ENCODE assay signal across 8 mouse cellular contexts in the genomic region with DNA sequence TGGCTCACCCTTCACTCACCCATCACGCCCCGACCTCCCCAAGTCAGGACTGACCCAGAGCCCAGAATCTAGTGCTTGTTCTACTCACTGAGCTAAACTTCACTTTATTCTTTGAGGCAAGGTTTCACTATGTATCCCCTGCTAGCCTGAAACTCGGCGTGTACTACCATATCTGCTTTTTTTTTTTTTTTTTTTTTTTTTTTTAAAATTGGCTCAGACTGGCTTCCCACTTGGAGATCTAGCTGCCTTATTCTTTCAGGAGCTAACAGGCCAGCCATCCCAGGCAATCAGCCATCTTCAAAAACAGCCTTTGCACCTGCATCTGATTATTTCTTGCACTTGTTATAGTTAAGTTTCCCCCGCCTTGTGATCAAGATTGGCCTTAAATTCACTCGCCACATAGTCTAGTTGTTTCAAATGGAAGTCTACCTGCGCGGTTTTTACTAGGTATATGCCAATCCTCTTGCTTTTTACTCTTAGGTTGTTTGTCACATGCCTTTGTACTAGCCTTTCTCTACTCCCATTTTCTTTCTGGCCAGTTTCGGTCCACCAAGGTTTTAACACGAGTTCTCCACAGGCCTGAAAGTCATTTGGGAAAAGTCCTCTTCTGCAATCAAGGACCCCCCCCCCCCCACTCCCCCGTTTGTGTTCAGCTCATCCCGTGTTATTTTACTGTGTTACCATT. TPM values are rescaled to one million over a fixed set of nuclear protein-coding genes. Genes with fewer than 3 reads are reported as not detected.
A peak's percentile ranks its signal among the peaks of the same experiment; 100 is the strongest.
DNase-seq lines count a peak whose midpoint lies in the region; ATAC-seq and TF ChIP-seq lines count a peak whose summit lies in the region.

No protein-coding gene starts in this region.

- H3K9ac ChIP-seq in liver, adult 2 months (ENCODE audit: low read depth, low read length) = no peak overlapping the region
- peak overlapping the region; percentile 77 for H3K9ac ChIP-seq in hindbrain, embryonic 12.5 days
- peak overlapping the region; percentile 77 for H3K9ac ChIP-seq in midbrain, embryonic 16.5 days (ENCODE audit: low read depth, low read length)

- no peaks in the 10 kb centered on the region for H3K79me2 ChIP-seq in liver, adult 2 months (ENCODE audit: control insufficient read depth, insufficient read depth, low read length)

- DNase-seq in liver, adult 2 months (ENCODE audit: extremely low read depth, low read depth, low spot score) = no peak
- DNase-seq in liver = no peak
- peak; percentile 13 for DNase-seq in cerebellum, adult 8-10 months
- DNase-seq in testis, postnatal 10 days (ENCODE audit: low spot score) = no peak
- DNase-seq in gastrocnemius, postnatal 14 days = no peak
- no peak for DNase-seq in kidney, postnatal 10 days

- no peaks in the 10 kb centered on the region for H3K27me3 ChIP-seq in liver, adult 2 months (ENCODE audit: control insufficient read depth, insufficient read depth, low read length)
- H3K27me3 ChIP-seq in hindbrain, embryonic 12.5 days = no peaks in the 10 kb centered on the region
- H3K27me3 ChIP-seq in midbrain, embryonic 16.5 days (ENCODE audit: control insufficient read depth, insufficient read depth, low read depth, low read length) = no peaks in the 10 kb centered on the region

- H3K9me3 ChIP-seq in hindbrain, embryonic 12.5 days (replicated peaks) = no peaks in the 10 kb centered on the region
- no peaks in the 10 kb centered on the region for H3K9me3 ChIP-seq in midbrain, embryonic 16.5 days (replicated peaks; ENCODE audit: control insufficient read depth, low read length, poor library complexity, severe bottlenecking)

- peak overlapping the region; percentile 51; the same call in 1 of the 2 replicates for H3K27ac ChIP-seq in liver, adult 2 months (replicated peaks; ENCODE audit: insufficient read depth, low read depth, low read length)
- peak overlapping the region; percentile 89; the same call in 1 of the 2 replicates for H3K27ac ChIP-seq in hindbrain, embryonic 12.5 days
- peak overlapping the region; percentile 90 for H3K27ac ChIP-seq in midbrain, embryonic 16.5 days (ENCODE audit: low read length)

- TF ChIP-seq POLR2A in liver, adult 2 months (IDR thresholded peaks at IDR 0.05; ENCODE audit: extremely low read depth, insufficient read depth, low read length) = no peak

- H3K4me2 ChIP-seq in hindbrain, embryonic 12.5 days (replicated peaks) = peak overlapping the region; percentile 82
- peak overlapping the region; percentile 77 for H3K4me2 ChIP-seq in midbrain, embryonic 16.5 days (ENCODE audit: low read length)

- no peak for TF ChIP-seq CTCF in liver, adult 2 months (IDR thresholded peaks at IDR 0.05; ENCODE audit: low read depth, low read length)

- no peaks in the 10 kb centered on the region; the same call in 1 of the 2 replicates for H3K4me1 ChIP-seq in liver, adult 2 months (ENCODE audit: control insufficient read depth, insufficient read depth, low read length)
- peaks cover 12% of the 10 kb centered on the region for H3K4me1 ChIP-seq in hindbrain, embryonic 12.5 days
- H3K4me1 ChIP-seq in midbrain, embryonic 16.5 days (ENCODE audit: control insufficient read depth, insufficient read depth, low read length) = peaks cover 16% of the 10 kb centered on the region

- 0 out of 2 replicates have a peak, but pooled peaks have one; percentile 1 for ATAC-seq in hindbrain, embryonic 12.5 days (ENCODE audit: low FRiP score)
- no peak for ATAC-seq in midbrain, embryonic 16.5 days

- H3K4me3 ChIP-seq in liver, adult 2 months (ENCODE audit: insufficient read depth, low read depth, low read length) = peak overlapping the region; percentile 52; the same call in 1 of the 2 replicates
- H3K4me3 ChIP-seq in hindbrain, embryonic 12.5 days = peak overlapping the region; percentile 68
- peak overlapping the region; percentile 95 for H3K4me3 ChIP-seq in midbrain, embryonic 16.5 days (ENCODE audit: low read depth, low read length)

- 37% methylated on average over 12 of the region's 12 CpGs for WGBS in liver, adult 2 months
- 37% methylated on average over 12 of the region's 12 CpGs for WGBS in hindbrain, embryonic 12.5 days
- 35% methylated on average over 12 of the region's 12 CpGs for WGBS in midbrain, embryonic 16.5 days

- H3K36me3 ChIP-seq in liver, adult 2 months (ENCODE audit: control insufficient read depth, insufficient read depth, low read length) = no peaks in the 10 kb centered on the region
- H3K36me3 ChIP-seq in hindbrain, embryonic 12.5 days = no peaks in the 10 kb centered on the region
- H3K36me3 ChIP-seq in midbrain, embryonic 16.5 days (ENCODE audit: control insufficient read depth, insufficient read depth, low read length) = no peaks in the 10 kb centered on the region

- intact Hi-C loops in gastrocnemius, postnatal 14 days (cut with DNase I; ENCODE audit: low total_unique reads) = no loop called here

RNA-seq across cellular contexts. Expression of gene Senp8, which starts 0.8 kb away (rescaled TPM):
- 1.6 and 2.5 TPM in 2 replicates for total RNA-seq in liver, adult 2 months (2014; rRNA removed)
- polyA plus RNA-seq in liver, adult 2 months (2012; rRNA removed) = 1.2 and 1.7 TPM in 2 replicates
- 14.8 and 16.1 TPM in 2 replicates for polyA plus RNA-seq in hindbrain, embryonic 12.5 days (2016; fragmentation: Nextera tagmentation; extraction: Ambion mirVana)
- 12.0 and 12.6 TPM in 2 replicates for polyA plus RNA-seq in midbrain, embryonic 16.5 days (2015; fragmentation: Nextera tagmentation; extraction: Ambion mirVana)
- total RNA-seq in gastrocnemius, postnatal 14 days (2021) = 10 to 100 TPM in 1 of 2 experiments, 1 to 10 TPM in 1; 6.0 to 10.3 TPM

RNA-seq across cellular contexts. Expression of gene Myo9a, which starts 1.0 kb away (rescaled TPM):
- total RNA-seq in liver, adult 2 months (2014; rRNA removed) = 5.8 and 9.3 TPM in 2 replicates
- 0.40 and 0.42 TPM in 2 replicates for polyA plus RNA-seq in liver, adult 2 months (2012; rRNA removed)
- polyA plus RNA-seq in hindbrain, embryonic 12.5 days (2016; fragmentation: Nextera tagmentation; extraction: Ambion mirVana) = 23.5 and 26.2 TPM in 2 replicates
- polyA plus RNA-seq in midbrain, embryonic 16.5 days (2015; fragmentation: Nextera tagmentation; extraction: Ambion mirVana) = 26.8 and 30.3 TPM in 2 replicates
- total RNA-seq in gastrocnemius, postnatal 14 days (2021) = 10 to 100 TPM in 1 of 2 experiments, 1 to 10 TPM in 1; 9.7 to 14.5 TPM

Comparison
In these comparisons a context has a peak if more than half of its experiments do, and no peak if none do; other contexts are left out.
1. RNA of gene Myo9a, which starts 1.0 kb away (polyA plus RNA-seq): 26.8 to 30.3 TPM in midbrain, embryonic 16.5 days and 23.5 to 26.2 TPM in hindbrain, embryonic 12.5 days; 0.40 to 0.42 TPM in liver, adult 2 months; every median in the first group is over 10 times any median in the second.
2. Peak in every context shown above with its lines, with median percentiles within 50 percentile points of each other: H3K27ac ChIP-seq and H3K4me3 ChIP-seq.